Mouse (Mus musculus): ENCODE measurements around the gene Arhgap30. TPM values are rescaled to one million over a fixed set of nuclear protein-coding genes. Genes with fewer than 3 reads are reported as not detected.
A peak's percentile ranks its signal among the peaks of the same experiment; 100 is the strongest.

Gene Arhgap30
- polyA plus RNA-seq, 1 experiment = 0.78 TPM

DNA sequence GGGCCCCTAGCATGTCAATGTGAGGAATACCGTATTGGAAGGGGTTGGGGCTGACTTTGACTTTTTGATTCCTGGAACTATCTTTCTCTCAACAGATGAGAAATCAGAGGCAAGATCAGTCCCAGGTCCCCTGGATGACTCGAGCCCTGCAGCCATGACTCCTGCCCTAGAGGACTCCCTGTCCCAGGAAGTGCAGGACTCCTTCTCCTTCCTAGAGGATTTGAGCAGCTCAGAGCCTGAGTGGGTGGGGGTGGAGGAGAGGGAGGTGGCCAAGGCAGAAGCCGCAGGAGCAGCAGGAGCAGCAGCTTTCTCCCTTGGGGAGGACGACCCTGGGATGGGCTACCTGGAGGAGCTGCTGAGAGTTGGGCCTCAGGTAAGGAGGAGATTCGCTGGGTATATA, 18.5 kb downstream of the Arhgap30 start:
- Histone ChIP-seq H3K4me3 (ENCODE audit: low read depth, low read length) (no peak overlapping the region), H3K36me3 (ENCODE audit: control insufficient read depth, insufficient read depth, low read length, poor library complexity, severe bottlenecking) (no peaks in the 10 kb centered on the region), H3K9me3 (replicated peaks; ENCODE audit: control insufficient read depth, insufficient read depth, low read length, poor library complexity, severe bottlenecking) (no peaks in the 10 kb centered on the region), H3K27me3 (ENCODE audit: control insufficient read depth, insufficient read depth, low read length, poor library complexity, severe bottlenecking) (no peaks in the 10 kb centered on the region), H3K4me1 (ENCODE audit: control insufficient read depth, insufficient read depth, low read length) (no peaks in the 10 kb centered on the region), H3K27ac (ENCODE audit: insufficient read depth, low read length) (no peak overlapping the region), H3K9ac (ENCODE audit: low read depth, poor library complexity, severe bottlenecking) (no peak overlapping the region)
- TF ChIP-seq POLR2A (IDR thresholded peaks at IDR 0.05; ENCODE audit: insufficient read depth, low read length) = no peak
- no peak for TF ChIP-seq CTCF (IDR thresholded peaks at IDR 0.05; ENCODE audit: low read depth, low read length)
- TF ChIP-seq EP300 (IDR thresholded peaks at IDR 0.05; ENCODE audit: insufficient read depth, low read depth, low read length) = no peak

DNA sequence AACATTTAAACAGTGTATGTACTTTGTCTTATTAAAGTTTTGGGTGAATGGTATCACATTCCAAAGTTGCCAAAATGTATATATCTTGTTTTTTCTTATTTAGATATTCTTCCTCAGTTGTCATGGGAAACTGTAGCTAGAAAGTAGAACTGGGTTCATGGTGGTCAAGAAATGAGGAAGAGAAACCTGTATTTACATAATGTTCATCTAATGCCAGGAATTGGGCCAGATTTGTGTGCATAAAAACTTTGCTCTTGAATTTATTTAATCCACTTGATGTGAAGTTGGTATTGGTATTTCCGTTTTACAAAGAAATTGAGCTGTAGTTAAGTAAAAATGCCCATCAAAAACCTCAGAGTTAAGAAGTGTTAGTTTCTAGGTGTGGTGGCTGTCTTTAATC, 21.5 kb downstream of the Arhgap30 start:
- TF ChIP-seq CTCF (IDR thresholded peaks at IDR 0.05; ENCODE audit: low read depth, low read length) (no peak), EP300 (IDR thresholded peaks at IDR 0.05; ENCODE audit: insufficient read depth, low read depth, low read length) (no peak), POLR2A (IDR thresholded peaks at IDR 0.05; ENCODE audit: insufficient read depth, low read length) (no peak)

GRCm38 (mm10) chr1:171410947-171411484, 22.3 kb downstream of the Arhgap30 start, which contains the start of gene Usf1:
Gene Usf1, plus strand, starts transcription at chr1:171411313.
- H3K4me1 ChIP-seq (ENCODE audit: control insufficient read depth, insufficient read depth, low read length) = peaks cover 5% of the 10 kb centered on the region

More for the DNA sequence above, 21.5 kb downstream of the Arhgap30 start:
- Histone ChIP-seq H3K27ac (ENCODE audit: insufficient read depth, low read length) (no peak overlapping the region), H3K4me1 (ENCODE audit: control insufficient read depth, insufficient read depth, low read length) (no peaks in the 10 kb centered on the region), H3K9ac (ENCODE audit: low read depth, poor library complexity, severe bottlenecking) (no peak overlapping the region), H3K9me3 (replicated peaks; ENCODE audit: control insufficient read depth, insufficient read depth, low read length, poor library complexity, severe bottlenecking) (no peaks in the 10 kb centered on the region), H3K27me3 (ENCODE audit: control insufficient read depth, insufficient read depth, low read length, poor library complexity, severe bottlenecking) (no peaks in the 10 kb centered on the region), H3K4me3 (ENCODE audit: low read depth, low read length) (no peak overlapping the region), H3K36me3 (ENCODE audit: control insufficient read depth, insufficient read depth, low read length, poor library complexity, severe bottlenecking) (peaks cover under 1% of the 10 kb centered on the region; the same call in 1 of the 2 replicates)

GRCm38 (mm10) chr1:171411492-171411941, 22.8 kb downstream of the Arhgap30 start:
- TF ChIP-seq EP300 (IDR thresholded peaks at IDR 0.05; ENCODE audit: insufficient read depth, low read depth, low read length) (no peak), CTCF (IDR thresholded peaks at IDR 0.05; ENCODE audit: low read depth, low read length) (no peak), POLR2A (IDR thresholded peaks at IDR 0.05; ENCODE audit: insufficient read depth, low read length) (no peak)
- peaks cover 8% of the 10 kb centered on the region for H3K4me1 ChIP-seq (ENCODE audit: control insufficient read depth, insufficient read depth, low read length)
- peak overlapping the region; percentile 93 for H3K9ac ChIP-seq (ENCODE audit: low read depth, poor library complexity, severe bottlenecking)
- H3K27ac ChIP-seq (ENCODE audit: insufficient read depth, low read length) = peak overlapping the region; percentile 45; the same call in 1 of the 2 replicates
- no peaks in the 10 kb centered on the region for H3K27me3 ChIP-seq (ENCODE audit: control insufficient read depth, insufficient read depth, low read length, poor library complexity, severe bottlenecking)
- H3K36me3 ChIP-seq (ENCODE audit: control insufficient read depth, insufficient read depth, low read length, poor library complexity, severe bottlenecking) = peaks cover 12% of the 10 kb centered on the region
- no peaks in the 10 kb centered on the region for H3K9me3 ChIP-seq (replicated peaks; ENCODE audit: control insufficient read depth, insufficient read depth, low read length, poor library complexity, severe bottlenecking)
- peak overlapping the region; percentile 70 for H3K4me3 ChIP-seq (ENCODE audit: low read depth, low read length)

More at GRCm38 (mm10) chr1:171410947-171411484, 22.3 kb downstream of the Arhgap30 start, which contains the start of gene Usf1:
- Histone ChIP-seq H3K4me3 (ENCODE audit: low read depth, low read length) (peak within 1 kb of the TSS; percentile 70), H3K27me3 (ENCODE audit: control insufficient read depth, insufficient read depth, low read length, poor library complexity, severe bottlenecking) (no peaks in the 10 kb centered on the region), H3K27ac (ENCODE audit: insufficient read depth, low read length) (peak within 1 kb of the TSS; percentile 75), H3K9me3 (replicated peaks; ENCODE audit: control insufficient read depth, insufficient read depth, low read length, poor library complexity, severe bottlenecking) (no peaks in the 10 kb centered on the region), H3K36me3 (ENCODE audit: control insufficient read depth, insufficient read depth, low read length, poor library complexity, severe bottlenecking) (peaks cover 9% of the 10 kb centered on the region), H3K9ac (ENCODE audit: low read depth, poor library complexity, severe bottlenecking) (peak within 1 kb of the TSS; percentile 93)
- TF ChIP-seq CTCF (IDR thresholded peaks at IDR 0.05; ENCODE audit: low read depth, low read length) = no peak
- TF ChIP-seq EP300 (IDR thresholded peaks at IDR 0.05; ENCODE audit: insufficient read depth, low read depth, low read length) = 0 out of 2 replicates have a peak, but pooled peaks have one; percentile 29
- peak; percentile 10 for TF ChIP-seq POLR2A (IDR thresholded peaks at IDR 0.05; ENCODE audit: insufficient read depth, low read length)

GRCm38 (mm10) chr1:171412001-171412441, 23.3 kb downstream of the Arhgap30 start:
- H3K9ac ChIP-seq (ENCODE audit: low read depth, poor library complexity, severe bottlenecking) = peak overlapping the region; percentile 93

GRCm38 (mm10) chr1:171412446-171412845, 23.7 kb downstream of the Arhgap30 start:
- no peaks in the 10 kb centered on the region for H3K9me3 ChIP-seq (replicated peaks; ENCODE audit: control insufficient read depth, insufficient read depth, low read length, poor library complexity, severe bottlenecking)
- no peaks in the 10 kb centered on the region for H3K27me3 ChIP-seq (ENCODE audit: control insufficient read depth, insufficient read depth, low read length, poor library complexity, severe bottlenecking)
- peaks cover 8% of the 10 kb centered on the region for H3K4me1 ChIP-seq (ENCODE audit: control insufficient read depth, insufficient read depth, low read length)
- no peak for TF ChIP-seq POLR2A (IDR thresholded peaks at IDR 0.05; ENCODE audit: insufficient read depth, low read length)
- peaks cover 14% of the 10 kb centered on the region for H3K36me3 ChIP-seq (ENCODE audit: control insufficient read depth, insufficient read depth, low read length, poor library complexity, severe bottlenecking)
- H3K4me3 ChIP-seq (ENCODE audit: low read depth, low read length) = peak overlapping the region; percentile 70; the same call in 1 of the 2 replicates
- H3K9ac ChIP-seq (ENCODE audit: low read depth, poor library complexity, severe bottlenecking) = peak overlapping the region; percentile 93
- H3K27ac ChIP-seq (ENCODE audit: insufficient read depth, low read length) = peak overlapping the region; percentile 45

More at GRCm38 (mm10) chr1:171412001-171412441, 23.3 kb downstream of the Arhgap30 start:
- peaks cover 12% of the 10 kb centered on the region for H3K36me3 ChIP-seq (ENCODE audit: control insufficient read depth, insufficient read depth, low read length, poor library complexity, severe bottlenecking)
- H3K27me3 ChIP-seq (ENCODE audit: control insufficient read depth, insufficient read depth, low read length, poor library complexity, severe bottlenecking) = no peaks in the 10 kb centered on the region
- no peaks in the 10 kb centered on the region for H3K9me3 ChIP-seq (replicated peaks; ENCODE audit: control insufficient read depth, insufficient read depth, low read length, poor library complexity, severe bottlenecking)
- peak overlapping the region; percentile 45 for H3K27ac ChIP-seq (ENCODE audit: insufficient read depth, low read length)
- peaks cover 8% of the 10 kb centered on the region for H3K4me1 ChIP-seq (ENCODE audit: control insufficient read depth, insufficient read depth, low read length)
- no peak for TF ChIP-seq POLR2A (IDR thresholded peaks at IDR 0.05; ENCODE audit: insufficient read depth, low read length)
- TF ChIP-seq CTCF (IDR thresholded peaks at IDR 0.05; ENCODE audit: low read depth, low read length) = no peak
- TF ChIP-seq EP300 (IDR thresholded peaks at IDR 0.05; ENCODE audit: insufficient read depth, low read depth, low read length) = 0 out of 2 replicates have a peak, but pooled peaks have one; percentile 13
- peak overlapping the region; percentile 70 for H3K4me3 ChIP-seq (ENCODE audit: low read depth, low read length)

Data from ES-Bruce4 (cell line).